9 mouse cellular contexts compared by ENCODE assay signal in genomic region chr1:72219116-72219515, GRCm38 (mm10).
"Had no signal": no experiment of that assay in that cellular context is flagged by ENCODE, and none has a peak within 500 bp of the region (broad histone marks: within the 10 kb centered on the region; RNA-seq: fewer than 3 reads in every experiment).

No protein-coding gene starts in this region.

- H3K9ac ChIP-seq: intestine, embryonic 15.5 days; limb, embryonic 12.5 days; midbrain, embryonic 13.5 days had no signal

- DNase-seq: kidney, adult 8-10 months; kidney, postnatal 25 days; lung, adult 18-20 months; lung, postnatal 36 days; right cerebral cortex, postnatal 25 days; thymus, postnatal 4 days had no signal

- H3K4me1 ChIP-seq: intestine, embryonic 15.5 days; limb, embryonic 12.5 days; midbrain, embryonic 13.5 days had no signal

- ATAC-seq: midbrain, embryonic 13.5 days had no signal

- H3K36me3 ChIP-seq: intestine, embryonic 15.5 days; limb, embryonic 12.5 days; midbrain, embryonic 13.5 days had no signal

- H3K4me3 ChIP-seq: intestine, embryonic 15.5 days; limb, embryonic 12.5 days; midbrain, embryonic 13.5 days had no signal

- H3K27me3 ChIP-seq: intestine, embryonic 15.5 days had no signal

- H3K9me3 ChIP-seq: intestine, embryonic 15.5 days; limb, embryonic 12.5 days; midbrain, embryonic 13.5 days had no signal

- H3K4me2 ChIP-seq: intestine, embryonic 15.5 days; limb, embryonic 12.5 days; midbrain, embryonic 13.5 days had no signal

- H3K27ac ChIP-seq: intestine, embryonic 15.5 days; limb, embryonic 12.5 days; midbrain, embryonic 13.5 days had no signal
